Mouse (Mus musculus) CH12.LX (cell line): ENCODE results near the gene Nmnat2. TPM values are rescaled to one million over a fixed set of nuclear protein-coding genes. Genes with fewer than 3 reads are reported as not detected.

Experiments used
- DNase-seq: peaks from one replicate; pipeline ENCODE4 v3.0.0-alpha.2; 2013; ENCODE audit errors: extremely low read depth
- H3K27ac ChIP-seq: 2 replicates; pipeline ENCODE4 v1.5.1; 2012; ENCODE audit warnings: low read depth, mild to moderate bottlenecking, control low read depth, moderate library complexity; ENCODE audit not compliant: insufficient read depth
- H3K27me3 ChIP-seq: replicated peaks from 2 replicates; pipeline ENCODE3; 2012; ENCODE audit warnings: inconsistent platforms
- H3K36me3 ChIP-seq, 2 experiments: replicated peaks in 1 of 2; 2 replicates each; pipeline versions ENCODE3 to v1.6.1; 2012; ENCODE audit warnings: inconsistent platforms in 1 of 2, low read length in 1 of 2, mild to moderate bottlenecking in 1 of 2, mixed read lengths in 1 of 2, moderate library complexity in 1 of 2; ENCODE audit not compliant: control insufficient read depth in 1 of 2, insufficient read depth in 1 of 2
- H3K4me1 ChIP-seq, 2 experiments: 2 replicates each; pipeline ENCODE4 v1.6.1; 2012; ENCODE audit warnings: inconsistent platforms in 1 of 2, moderate library complexity in 1 of 2; ENCODE audit not compliant: insufficient read depth in 2 of 2, control insufficient read depth in 1 of 2
- H3K4me2 ChIP-seq: 2 replicates; pipeline ENCODE4 v1.6.1; 2012; ENCODE audit warnings: low read depth, mild to moderate bottlenecking, control low read depth; ENCODE audit not compliant: poor library complexity, insufficient read depth, severe bottlenecking
- H3K4me3 ChIP-seq, 3 experiments: fragments of 150-350 bp in 1 of 3; sonication (generic) in 1 of 3; replicated peaks in 1 of 3; 2 replicates each; pipeline versions ENCODE3 to v1.5.1; 2011 to 2012; ENCODE audit warnings: low read depth in 2 of 3, low read length in 2 of 3, mild to moderate bottlenecking in 2 of 3, moderate library complexity in 2 of 3, control low read depth in 1 of 3, improper control_type of control experiment in 1 of 3, inconsistent platforms in 1 of 3, mixed read lengths in 1 of 3; ENCODE audit not compliant: poor library complexity in 1 of 3
- H3K79me2 ChIP-seq: replicated peaks from 2 replicates; pipeline ENCODE4 v1.6.1; 2012; ENCODE audit warnings: mild to moderate bottlenecking, moderate library complexity; ENCODE audit not compliant: control insufficient read depth, poor library complexity, insufficient read depth, severe bottlenecking; ENCODE audit errors: extremely low read depth
- H3K9ac ChIP-seq: 2 replicates; pipeline ENCODE4 v1.6.1; 2012; ENCODE audit warnings: low read depth, mild to moderate bottlenecking, control low read depth, moderate library complexity; ENCODE audit not compliant: insufficient read depth
- H3K9me3 ChIP-seq: replicated peaks from 2 replicates; pipeline ENCODE3; 2012; ENCODE audit warnings: low read length, inconsistent platforms, mixed read lengths
- BHLHE40 ChIP-seq: IDR thresholded peaks from 2 replicates; pipeline ENCODE4 v1.6.1; 2011; ENCODE audit warnings: mild to moderate bottlenecking, low read depth, low read length, improper control_type of control experiment
- CHD1 ChIP-seq: IDR thresholded peaks from 2 replicates; pipeline ENCODE4 v1.6.1; 2012; ENCODE audit warnings: low read depth, low read length, improper control_type of control experiment, inconsistent platforms
- CTCF ChIP-seq, 2 experiments: IDR thresholded peaks in 1 of 2; conservative IDR thresholded peaks in 1 of 2; 2 replicates each; pipeline ENCODE4 v1.5.1; 2011 to 2012; ENCODE audit warnings: low read depth in 2 of 2, low read length in 2 of 2, improper control_type of control experiment in 1 of 2, inconsistent platforms in 1 of 2, mild to moderate bottlenecking in 1 of 2, moderate library complexity in 1 of 2
- E2F4 ChIP-seq: IDR thresholded peaks from 2 replicates; pipeline ENCODE4 v1.6.1; 2011; ENCODE audit warnings: low read depth, low read length, improper control_type of control experiment; ENCODE audit not compliant: insufficient replicate concordance
- ELF1 ChIP-seq: IDR thresholded peaks from 2 replicates; pipeline ENCODE4 v1.6.1; 2014; ENCODE audit warnings: low read depth, mild to moderate bottlenecking, inconsistent platforms, low read length, improper control_type of control experiment
- EP300 ChIP-seq: IDR thresholded peaks from 2 replicates; pipeline ENCODE4 v1.6.1; 2011; ENCODE audit warnings: low read length, improper control_type of control experiment
- JUN ChIP-seq: IDR thresholded peaks from 2 replicates; pipeline ENCODE4 v1.6.1; 2011; ENCODE audit warnings: low read depth, mild to moderate bottlenecking, low read length, improper control_type of control experiment, moderate library complexity; ENCODE audit not compliant: insufficient read depth
- JUND ChIP-seq: conservative IDR thresholded peaks from 2 replicates; pipeline ENCODE4 v1.6.1; 2011; ENCODE audit warnings: low read depth, low read length, improper control_type of control experiment
- MAFK ChIP-seq: IDR thresholded peaks from 2 replicates; pipeline ENCODE4 v1.6.1; 2011; ENCODE audit warnings: low read length, improper control_type of control experiment; ENCODE audit not compliant: insufficient replicate concordance
- MAX ChIP-seq: IDR thresholded peaks from 2 replicates; pipeline ENCODE4 v1.6.1; 2011; ENCODE audit warnings: low read length, improper control_type of control experiment
- MEF2A ChIP-seq: IDR thresholded peaks from 2 replicates; pipeline ENCODE4 v1.6.1; 2014; ENCODE audit warnings: low read depth, mild to moderate bottlenecking, inconsistent platforms, low read length, improper control_type of control experiment, borderline replicate concordance
- MYC ChIP-seq: IDR thresholded peaks from 2 replicates; pipeline ENCODE4 v1.6.1; 2011; ENCODE audit warnings: low read depth, mild to moderate bottlenecking, improper control_type of control experiment, low read length
- NELFE ChIP-seq: IDR thresholded peaks from 2 replicates; pipeline ENCODE4 v1.6.1; 2011; ENCODE audit warnings: low read depth, low read length, improper control_type of control experiment
- PAX5 ChIP-seq: IDR thresholded peaks from 2 replicates; pipeline ENCODE4 v1.6.1; 2012; ENCODE audit warnings: low read length, inconsistent platforms, mixed read lengths
- RCOR1 ChIP-seq: conservative IDR thresholded peaks from 2 replicates; pipeline ENCODE4 v1.6.1; 2012; ENCODE audit warnings: low read depth, mild to moderate bottlenecking, inconsistent platforms, low read length, improper control_type of control experiment
- SIN3A ChIP-seq: IDR thresholded peaks from 2 replicates; pipeline ENCODE4 v1.6.1; 2012; ENCODE audit warnings: low read length, improper control_type of control experiment, inconsistent platforms
- TBP ChIP-seq: conservative IDR thresholded peaks from 2 replicates; pipeline ENCODE4 v1.6.1; 2011; ENCODE audit warnings: low read depth, low read length, improper control_type of control experiment
- ZMIZ1 ChIP-seq: IDR thresholded peaks from 2 replicates; pipeline ENCODE4 v1.6.1; 2012; ENCODE audit warnings: low read depth, mild to moderate bottlenecking, inconsistent platforms, low read length, improper control_type of control experiment
- dilution Hi-C: fragments of 300-500 bp; cut with MboI; formaldehyde crosslinking; loops from 2 replicates; pipeline ENCODE4 v1.14.3; 2020; ENCODE audit warnings: low sequenced_read_pairs; ENCODE audit not compliant: extremely low pct_unique_long_range_greater_than_20kb, extremely low pct_ligation_motif_present
- in situ Hi-C: fragments of 300-500 bp; cut with MboI; formaldehyde crosslinking; loops from 3 replicates; pipeline ENCODE4 v1.14.3; 2019; ENCODE audit warnings: low sequenced_read_pairs, low pct_ligation_motif_present, low pct_unique_long_range_greater_than_20kb, mixed read lengths
- polyA plus RNA-seq: library from polyadenylated mRNA; unstranded; fragments of >175 nt; gene quantifications from 2 replicates; pipeline ENCODE4 v1.2.1, GENCODE M21; 2012; ENCODE audit warnings: low read depth; ENCODE audit not compliant: insufficient read length
- total RNA-seq, 2 experiments: library from RNA; depleted of rRNA; stranded (reverse); fragments of 300-350 nt in 1 of 2; fragments of >200 nt in 1 of 2; gene quantifications; 2 replicates each; pipeline ENCODE4 v1.2.3; 2012 to 2014

The Nmnat2 gene
- total and polyA plus RNA-seq, 3 experiments: 0.04 to 0.09 (median 0.09) TPM

GRCm38 (mm10) chr1:153153619-153154137, 198.9 kb downstream of the Nmnat2 start:
- Histone ChIP-seq H3K9me3 (no peaks in the 10 kb centered on the region), H3K4me3 (no peak overlapping the region), H3K4me1 (peaks cover 3 to 6% of the 10 kb centered on the region in 2 experiments; a peak in 3 of 4 replicates), H3K27me3 (no peaks in the 10 kb centered on the region), H3K36me3 (no peaks in the 10 kb centered on the region), H3K27ac (no peak overlapping the region), H3K4me2 (no peak overlapping the region), H3K79me2 (no peaks in the 10 kb centered on the region), H3K9ac (no peak overlapping the region)
- in situ Hi-C loops: no loop called here
- TF ChIP-seq CTCF (conservative IDR thresholded peaks at IDR 0.05 in 1 of 2, IDR thresholded peaks at IDR 0.05 in 1 of 2; ENCODE audit: low read depth in 2 of 2, low read length in 2 of 2) (no peak), SIN3A (no peak), TBP (no peak), MAFK (no peak), ELF1 (no peak), JUN (no peak), BHLHE40 (no peak), JUND (no peak), MEF2A (no peak), ZMIZ1 (no peak), RCOR1 (no peak), MYC (no peak), CHD1 (no peak), E2F4 (no peak), PAX5 (no peak), NELFE (no peak)
- dilution Hi-C loops: no loop called here
- DNase-seq: no peak

- Histone ChIP-seq H3K9me3 (no peaks in the 10 kb centered on the region), H3K4me3 (no peak overlapping the region), H3K27me3 (no peaks in the 10 kb centered on the region), H3K4me1 (peaks cover 3 to 6% of the 10 kb centered on the region in 2 experiments; a peak in 3 of 4 replicates), H3K4me2 (no peak overlapping the region), H3K79me2 (no peaks in the 10 kb centered on the region), H3K36me3 (no peaks in the 10 kb centered on the region), H3K27ac (no peak overlapping the region), H3K9ac (no peak overlapping the region)
- DNase-seq: no peak
- in situ Hi-C loops (no loop called here), dilution Hi-C loops (no loop called here)
- TF ChIP-seq JUN (no peak), MAX (no peak), E2F4 (no peak), EP300 (no peak)
Measured at GRCm38 (mm10) chr1:153155364-153155763, 200.6 kb downstream of the Nmnat2 start.
